Mouse (Mus musculus) frontal cortex, adult 2 months (tissue): ENCODE measurements around the gene Calm4. TPM values are rescaled to one million over a fixed set of nuclear protein-coding genes. Genes with fewer than 3 reads are reported as not detected.

Experiments
- DNase-seq, 2 experiments: peaks; one replicate each; pipeline ENCODE4 v3.0.0; 2022; ENCODE audit warnings: low spot score in 1 of 2; ENCODE audit errors: extremely low spot score in 1 of 2
- polyA plus RNA-seq: library from polyadenylated mRNA; depleted of rRNA; stranded (reverse); fragments of >200 nt; gene quantifications from 2 replicates; pipeline ENCODE4 v1.2.3, GENCODE M21; 2012; rRNA removed

Calm4 gene
- polyA plus RNA-seq, 1 experiment = not detected

GRCm38 (mm10) chr13:3854856-3855255 is 17.3 kb downstream of the Calm4 start:
- no peak for DNase-seq

GRCm38 (mm10) chr13:3856252-3856651 is 18.7 kb downstream of the Calm4 start:
- DNase-seq = no peak

- DNase-seq = no peak
Measured at GRCm38 (mm10) chr13:3861251-3861650, 23.7 kb downstream of the Calm4 start.

GRCm38 (mm10) chr13:3862325-3862724 is 24.8 kb downstream of the Calm4 start:
- DNase-seq = no peak

- peak; percentile 39 to 69 for DNase-seq
Measured at GRCm38 (mm10) chr13:3862922-3863580, 25.5 kb downstream of the Calm4 start.

GRCm38 (mm10) chr13:3865648-3866354 is 28.2 kb downstream of the Calm4 start:
- DNase-seq = peak in 1 of 2 experiments; percentile 13

- DNase-seq = no peak
Measured at GRCm38 (mm10) chr13:3866355-3867052, 28.9 kb downstream of the Calm4 start.

- no peak for DNase-seq
Measured at GRCm38 (mm10) chr13:3867158-3867557, 29.6 kb downstream of the Calm4 start.

GRCm38 (mm10) chr13:3869901-3870300 is 32.3 kb downstream of the Calm4 start:
- no peak for DNase-seq

GRCm38 (mm10) chr13:3872832-3873231 is 35.3 kb downstream of the Calm4 start:
- DNase-seq = no peak

GRCm38 (mm10) chr13:3876448-3876847 is 38.9 kb downstream of the Calm4 start:
- peak in 1 of 2 experiments; percentile 25 for DNase-seq

- no peak for DNase-seq
Measured at GRCm38 (mm10) chr13:3877185-3877584, 39.6 kb downstream of the Calm4 start.

- no peak for DNase-seq
Measured at GRCm38 (mm10) chr13:3877679-3878220, 40.2 kb downstream of the Calm4 start.

GRCm38 (mm10) chr13:3886663-3887062 is 49.1 kb downstream of the Calm4 start:
- DNase-seq = no peak

Other genes with a start within 250 kb of the Calm4 start
- gene Fam208b, start 226.6 kb upstream of the Calm4 start, polyA plus RNA-seq = 16.5 and 16.8 TPM in 2 replicates
- 33.1 and 36.6 TPM in 2 replicates for gene Asb13, start 203.7 kb upstream of the Calm4 start, polyA plus RNA-seq
- not detected in 2 replicates for gene Calml3, start 33.4 kb upstream of the Calm4 start, polyA plus RNA-seq
- not detected in 2 replicates for gene Calm5, start 16.4 kb downstream of the Calm4 start, polyA plus RNA-seq
- 12.4 and 18.1 TPM in 2 replicates for gene Net1, start 80.5 kb downstream of the Calm4 start, polyA plus RNA-seq
- not detected in 2 replicates for gene Tubal3, start 80.5 kb downstream of the Calm4 start, polyA plus RNA-seq
- gene Ucn3, start 107.6 kb downstream of the Calm4 start, polyA plus RNA-seq = not detected in 2 replicates
- 1.6 and 1.9 TPM in 2 replicates for gene Akr1c14, start 211.3 kb downstream of the Calm4 start, polyA plus RNA-seq